Comparison of ENCODE assay signal across 18 mouse cellular contexts in the genomic region with DNA sequence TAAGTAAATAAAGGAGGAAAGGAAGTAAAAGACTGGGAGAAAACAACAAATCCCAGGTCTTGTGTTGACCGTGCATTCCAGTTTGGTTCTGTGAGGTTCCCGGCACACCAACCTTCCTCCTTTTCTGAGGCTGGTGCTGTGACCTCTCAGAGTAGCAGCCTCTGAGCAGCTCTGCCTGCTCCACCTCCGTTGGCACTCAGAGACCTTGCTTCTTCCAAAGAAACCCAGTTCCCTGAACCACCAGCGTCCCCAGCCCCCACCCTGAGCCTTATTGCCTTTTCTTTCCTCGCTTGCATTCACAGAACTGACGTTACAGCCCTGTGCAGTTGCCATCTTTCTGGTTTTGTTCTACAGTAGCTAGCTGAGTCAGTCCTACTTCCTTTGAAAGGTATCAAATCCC. TPM values are rescaled to one million over a fixed set of nuclear protein-coding genes. Genes with fewer than 3 reads are reported as not detected.
A peak's percentile ranks its signal among the peaks of the same experiment; 100 is the strongest.
DNase-seq lines count a peak whose midpoint lies in the region; TF ChIP-seq lines count a peak whose summit lies in the region.
"Had no signal": no experiment of that assay in that cellular context is flagged by ENCODE, and none has a peak within 500 bp of the region (broad histone marks: within the 10 kb centered on the region; RNA-seq: fewer than 3 reads in every experiment).

No protein-coding gene starts in this region.

- peak; percentile 52 for DNase-seq in adrenal gland, postnatal 10 days
- DNase-seq in adrenal gland, adult 8-10 months: no peak
- no peak for DNase-seq in layer of hippocampus, adult 2 months (ENCODE audit: low spot score in 2 of 2)
- DNase-seq in layer of hippocampus, adult 9-10 months (ENCODE audit: low spot score): no peak
- DNase-seq in urinary bladder, adult 18-20 months (ENCODE audit: low spot score in 2 of 2): no peak
- DNase-seq in cerebellum, adult 8-10 months: no peak
- DNase-seq: cerebellum, adult 11-12 months; cerebellum, adult 9-11 months; cerebellum, postnatal 36 days; forebrain, postnatal 0 days; gastrocnemius, postnatal 36 days; heart, postnatal 14 days had no signal

- H3K4me1 ChIP-seq in cortical plate, adult 2 months (ENCODE audit: control insufficient read depth, insufficient read depth, low read length): peaks cover 5% of the 10 kb centered on the region

- H3K4me3 ChIP-seq in layer of hippocampus, adult 2 months: no peak overlapping the region
- H3K4me3 ChIP-seq in cortical plate, adult 2 months (ENCODE audit: insufficient read depth, low read length): no peak overlapping the region
- H3K4me3 ChIP-seq: embryonic facial prominence, embryonic 10.5 days; forebrain, embryonic 13.5 days; heart, embryonic 15.5 days; hindbrain, embryonic 13.5 days had no signal

- TF ChIP-seq CTCF in layer of hippocampus, adult 2 months (conservative IDR thresholded peaks at IDR 0.05): no peak
- TF ChIP-seq CTCF in cortical plate, adult 2 months (IDR thresholded peaks at IDR 0.05; ENCODE audit: extremely low read depth, insufficient read depth, low read length): no peak

- H3K27ac ChIP-seq in layer of hippocampus, adult 2 months: peak overlapping the region; percentile 53
- H3K27ac ChIP-seq in cortical plate, adult 2 months (ENCODE audit: insufficient read depth, low read length): no peak overlapping the region
- H3K27ac ChIP-seq: embryonic facial prominence, embryonic 10.5 days; forebrain, embryonic 13.5 days; heart, embryonic 15.5 days; hindbrain, embryonic 13.5 days; hindbrain, postnatal 0 days had no signal

- 0 out of 2 replicates have a peak, but pooled peaks have one; percentile 15 for TF ChIP-seq POLR2A in cortical plate, adult 2 months (IDR thresholded peaks at IDR 0.05; ENCODE audit: extremely low read depth, insufficient read depth, low read length)

RNA-seq across cellular contexts. Expression of a gene that starts 1.9 kb away (rescaled TPM):
- total RNA-seq in adrenal gland, postnatal 10 days (2021): 100 to 1,000 TPM; 359 to 375 TPM
- total RNA-seq in adrenal gland, adult 8-10 months (2022): 100 to 1,000 TPM; 269 to 371 (median 318) TPM
- 10 to 100 TPM; 54.3 to 58.3 TPM for total RNA-seq in layer of hippocampus, adult 2 months (2021)
- polyA plus RNA-seq in cortical plate, adult 2 months (2012; rRNA removed): 14.1 and 14.8 TPM in 2 replicates

RNA-seq across cellular contexts. Expression of a gene that starts 2.0 kb away (rescaled TPM):
- 10 to 100 TPM; 13.3 to 15.8 TPM for total RNA-seq in adrenal gland, postnatal 10 days (2021)
- total RNA-seq in adrenal gland, adult 8-10 months (2022): 10 to 100 TPM; 19.9 to 35.5 (median 25.5) TPM
- total RNA-seq in layer of hippocampus, adult 2 months (2021): 10 to 100 TPM; 25.4 to 25.8 TPM
- 27.5 and 28.1 TPM in 2 replicates for polyA plus RNA-seq in cortical plate, adult 2 months (2012; rRNA removed)

RNA-seq across cellular contexts. Expression of a gene that starts 16.6 kb away (rescaled TPM):
- total RNA-seq in adrenal gland, postnatal 10 days (2021): 100 to 1,000 TPM in 1 of 2 experiments, 10 to 100 TPM in 1; 92.7 to 121 TPM
- total RNA-seq in adrenal gland, adult 8-10 months (2022): 100 to 1,000 TPM; 238 to 271 (median 258) TPM
- total RNA-seq in layer of hippocampus, adult 2 months (2021): 10 to 100 TPM; 87.9 to 88.2 TPM
- 68.7 and 70.3 TPM in 2 replicates for polyA plus RNA-seq in cortical plate, adult 2 months (2012; rRNA removed)

RNA-seq across cellular contexts. Expression of a gene that starts 56.0 kb away (rescaled TPM):
- total RNA-seq in adrenal gland, postnatal 10 days (2021): 10 to 100 TPM; 28.1 to 33.5 TPM
- 100 to 1,000 TPM in 1 of 4 experiments, 10 to 100 TPM in 3; 49.1 to 110 (median 82.0) TPM for total RNA-seq in adrenal gland, adult 8-10 months (2022)
- 1 to 10 TPM; 2.5 to 2.8 TPM for total RNA-seq in layer of hippocampus, adult 2 months (2021)
- polyA plus RNA-seq in cortical plate, adult 2 months (2012; rRNA removed): 3.0 and 3.1 TPM in 2 replicates

Comparison
In these comparisons a context has a peak if more than half of its experiments do, and no peak if none do; other contexts are left out.
1. RNA of a gene that starts 1.9 kb away (total RNA-seq): 359 to 375 TPM in adrenal gland, postnatal 10 days and 269 to 371 TPM in adrenal gland, adult 8-10 months; 54.3 to 58.3 TPM in layer of hippocampus, adult 2 months; every median in the first group is over 4 times any median in the second.